In the genomic region with DNA sequence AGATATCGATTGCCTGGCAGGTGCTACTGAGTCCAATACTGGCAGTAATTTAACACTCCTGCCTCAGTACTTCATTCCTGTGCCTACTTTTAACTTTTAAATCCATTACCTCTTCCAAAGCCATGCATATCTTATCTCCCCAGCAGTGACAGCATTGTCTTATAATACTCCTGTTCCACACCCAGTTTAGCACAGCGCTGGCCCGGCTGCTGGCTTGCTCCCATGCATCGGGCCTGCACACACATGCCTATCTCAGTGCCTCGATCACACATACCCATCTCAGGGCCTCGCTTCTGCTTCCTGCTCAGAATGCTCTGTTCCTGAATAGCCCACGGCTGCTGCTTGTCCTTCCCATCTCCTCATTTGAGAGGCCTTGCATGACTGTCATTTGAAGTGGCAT, we compare ENCODE assay signal across 18 mouse cellular contexts.
A peak's percentile ranks its signal among the peaks of the same experiment; 100 is the strongest.
DNase-seq lines count a peak whose midpoint lies in the region; ATAC-seq and TF ChIP-seq lines count a peak whose summit lies in the region.
"Had no signal": no experiment of that assay in that cellular context is flagged by ENCODE, and none has a peak within 500 bp of the region (broad histone marks: within the 10 kb centered on the region; RNA-seq: fewer than 3 reads in every experiment).

No protein-coding gene starts in this region.

- H3K4me1 ChIP-seq in liver, embryonic 14.5 days (replicated peaks; ENCODE audit: control insufficient read depth in 2 of 2, insufficient read depth in 2 of 2, low read length in 1 of 2) = peaks cover 0 to 4% of the 10 kb centered on the region in 2 experiments; a peak in 1 of 4 replicates
- H3K4me1 ChIP-seq: embryonic facial prominence, embryonic 10.5 days; forebrain, embryonic 13.5 days; hindbrain, embryonic 13.5 days had no signal

- H3K27ac ChIP-seq in liver, embryonic 14.5 days = no peak overlapping the region
- H3K27ac ChIP-seq: embryonic facial prominence, embryonic 10.5 days; forebrain, embryonic 13.5 days; gastrocnemius, adult 2 months; heart, embryonic 13.5 days; hindbrain, embryonic 13.5 days had no signal

- H3K9me3 ChIP-seq in liver, embryonic 14.5 days (ENCODE audit: control insufficient read depth, low read length) = no peaks in the 10 kb centered on the region

- DNase-seq in urinary bladder, postnatal 14 days (ENCODE audit: low spot score) = peak; percentile 16
- DNase-seq in urinary bladder, postnatal 10 days (ENCODE audit: low spot score) = no peak
- DNase-seq in c-Kit-positive CD71-positive TER-119-positive erythroid progenitor cells, embryonic 14.5 days (ENCODE audit: low spot score) = peak; percentile 30
- DNase-seq in liver, embryonic 14.5 days (ENCODE audit: low read depth in 3 of 3, low spot score in 3 of 3) = peak; percentile 11 to 31 (median 17)
- no peak for DNase-seq in left cerebral cortex, adult 18-20 months (ENCODE audit: low spot score in 2 of 2)
- DNase-seq in cerebellum, adult 18-20 months = no peak
- DNase-seq in right cerebral cortex, postnatal 36 days (ENCODE audit: low spot score in 2 of 2) = no peak
- DNase-seq: adrenal gland, postnatal 10 days; cerebellum, adult 2 months; cerebellum, postnatal 10 days; gastrocnemius, adult 2 months; gastrocnemius, postnatal 25 days; heart, postnatal 4 days had no signal

- no peak for TF ChIP-seq CTCF in liver, embryonic 14.5 days (IDR thresholded peaks at IDR 0.05; ENCODE audit: low read depth)

- H3K4me3 ChIP-seq in liver, embryonic 14.5 days (ENCODE audit: insufficient read depth in 1 of 2, low read depth in 2 of 2, low read length in 2 of 2) = no peak overlapping the region
- H3K4me3 ChIP-seq: embryonic facial prominence, embryonic 10.5 days; forebrain, embryonic 13.5 days; gastrocnemius, adult 2 months; heart, embryonic 13.5 days; hindbrain, embryonic 13.5 days had no signal

- WGBS in liver, embryonic 14.5 days (ENCODE audit: insufficient replicate concordance) = 21% methylated on average over 7 of the region's 7 CpGs

- H3K4me2 ChIP-seq in liver, embryonic 14.5 days (ENCODE audit: low read depth) = 0 out of 2 replicates have a peak overlapping the region, but pooled peaks have one; percentile 3
- H3K4me2 ChIP-seq: forebrain, embryonic 13.5 days; heart, embryonic 13.5 days; hindbrain, embryonic 13.5 days had no signal

- H3K27me3 ChIP-seq in liver, embryonic 14.5 days (ENCODE audit: control insufficient read depth, insufficient read depth, low read length) = no peaks in the 10 kb centered on the region
- H3K27me3 ChIP-seq: forebrain, embryonic 13.5 days; heart, embryonic 13.5 days; hindbrain, embryonic 13.5 days had no signal

- peak; percentile 82 for ATAC-seq in liver, embryonic 14.5 days (ENCODE audit: insufficient read depth)
- ATAC-seq in megakaryocyte-erythroid progenitor cell, adult 5-6 weeks (replicated peaks; ENCODE audit: low FRiP score, low TSS enrichment, poor library complexity, severe bottlenecking) = peak; percentile 96
- ATAC-seq: forebrain, embryonic 13.5 days had no signal

- TF ChIP-seq EP300 in liver, embryonic 14.5 days (IDR thresholded peaks at IDR 0.05; ENCODE audit: low read depth) = no peak

- no peak overlapping the region for H3K9ac ChIP-seq in liver, embryonic 14.5 days (replicated peaks)
- H3K9ac ChIP-seq: forebrain, embryonic 13.5 days; heart, embryonic 13.5 days; hindbrain, embryonic 13.5 days had no signal

- peaks cover 9% of the 10 kb centered on the region; the same call in 1 of the 2 replicates for H3K36me3 ChIP-seq in liver, embryonic 14.5 days (replicated peaks; ENCODE audit: control insufficient read depth, insufficient read depth, low read depth)

Comparison
In these comparisons a context has a peak if more than half of its experiments do, and no peak if none do; other contexts are left out.
1. DNase-seq: peak in urinary bladder, postnatal 14 days (single experiment), c-Kit-positive CD71-positive TER-119-positive erythroid progenitor cells, embryonic 14.5 days (single experiment) and liver, embryonic 14.5 days (3 of 3); none in urinary bladder, postnatal 10 days (single experiment), left cerebral cortex, adult 18-20 months (0 of 2), cerebellum, adult 18-20 months (0 of 2) and right cerebral cortex, postnatal 36 days (0 of 2).